Mouse (Mus musculus) spleen, postnatal 10 days (tissue): ENCODE measurements at regions not wholly inside any gene's neighbourhood (a gene's known extent, or its start where the extent isn't known, plus 50 kb on each side); places are given as distances from the start of the nearest gene placed in this dataset.
"Not testable (repeated sequence)": the region's sequence is repeated elsewhere in the genome, so short reads cannot be mapped to it uniquely, and the experiment has no call there.

Source experiments
- DNase-seq, 2 experiments: peaks; one replicate each; pipeline ENCODE4 v3.0.0; 2021 to 2022; ENCODE audit warnings: low spot score in 2 of 2

DNA sequence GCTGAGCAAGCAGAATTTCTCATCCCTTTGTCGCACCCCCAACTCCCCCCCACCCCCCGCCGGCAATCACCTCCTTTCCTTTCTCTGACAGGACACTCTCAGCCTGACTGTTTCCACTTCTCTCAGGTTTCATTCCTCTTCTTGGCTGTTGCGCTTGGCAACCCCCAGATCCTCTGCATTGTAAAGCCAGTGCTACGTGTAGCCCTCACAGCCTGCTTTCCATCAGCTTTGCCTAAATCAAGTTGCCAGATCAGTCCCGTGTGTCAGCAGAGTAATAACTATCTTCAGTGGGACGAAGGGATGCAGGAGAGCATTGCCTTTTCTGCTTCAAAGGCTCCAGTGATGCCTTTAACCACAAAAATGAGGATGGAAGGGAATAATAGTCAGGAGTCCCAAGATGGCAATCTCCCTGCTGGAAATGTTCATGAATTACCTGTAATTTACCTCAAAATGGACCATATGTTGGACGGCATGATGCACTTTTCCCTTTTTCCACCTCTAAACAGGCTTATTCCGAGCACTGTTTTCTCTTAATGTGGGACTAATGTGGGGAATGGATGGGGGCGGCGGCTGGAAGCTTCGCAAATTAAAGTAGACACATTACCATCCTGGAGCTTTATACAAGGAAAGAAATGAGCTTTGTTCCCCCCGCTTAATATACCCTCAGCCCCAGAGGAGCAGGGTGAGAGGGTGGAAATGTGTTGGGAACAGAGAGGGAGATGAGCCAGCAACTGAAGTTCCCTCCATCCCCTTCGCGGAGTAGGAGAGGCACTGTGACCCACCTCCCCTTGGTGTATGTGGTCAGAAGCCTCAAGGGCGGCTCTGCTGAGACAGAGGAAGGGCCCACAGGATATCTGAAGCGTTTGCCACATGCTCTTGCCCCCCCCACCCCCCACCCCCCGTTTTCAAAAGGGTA lies 168.3 kb upstream of the Npvf start:
- no peak for DNase-seq

DNA sequence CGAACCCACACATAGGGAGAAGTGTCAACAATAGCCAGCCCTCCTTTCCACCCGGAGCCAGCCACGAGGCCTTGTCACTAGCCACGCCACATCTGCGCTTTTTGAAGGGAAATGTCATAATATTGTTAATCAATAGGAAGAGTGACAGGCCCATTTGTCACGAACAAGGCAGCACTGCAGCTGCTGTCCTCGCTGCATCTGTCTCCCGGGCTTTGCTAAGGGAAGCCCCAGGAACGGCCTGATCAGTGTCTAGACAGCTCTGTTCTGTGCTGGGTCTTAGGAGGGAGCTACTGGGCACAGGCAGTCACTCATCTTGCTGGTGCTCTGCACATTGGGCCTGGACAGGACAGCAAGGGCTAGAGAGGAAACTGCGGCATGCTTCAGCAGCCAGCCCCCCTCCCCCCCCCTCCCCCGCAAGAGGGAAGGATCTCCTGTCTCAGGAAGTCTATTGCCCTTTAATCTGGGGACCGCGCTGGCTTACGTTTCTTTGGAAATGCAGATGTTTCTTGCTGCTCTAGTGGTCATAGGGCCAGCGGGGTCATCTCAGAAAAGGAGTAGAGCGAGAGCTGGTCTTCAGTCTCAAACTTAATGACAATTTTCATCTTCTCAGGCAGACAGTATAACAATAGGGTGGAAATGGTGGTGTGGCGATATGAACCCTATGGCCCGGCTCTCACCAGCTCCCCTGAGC lies 169.1 kb upstream of the Npvf start:
- no peak for DNase-seq

DNA sequence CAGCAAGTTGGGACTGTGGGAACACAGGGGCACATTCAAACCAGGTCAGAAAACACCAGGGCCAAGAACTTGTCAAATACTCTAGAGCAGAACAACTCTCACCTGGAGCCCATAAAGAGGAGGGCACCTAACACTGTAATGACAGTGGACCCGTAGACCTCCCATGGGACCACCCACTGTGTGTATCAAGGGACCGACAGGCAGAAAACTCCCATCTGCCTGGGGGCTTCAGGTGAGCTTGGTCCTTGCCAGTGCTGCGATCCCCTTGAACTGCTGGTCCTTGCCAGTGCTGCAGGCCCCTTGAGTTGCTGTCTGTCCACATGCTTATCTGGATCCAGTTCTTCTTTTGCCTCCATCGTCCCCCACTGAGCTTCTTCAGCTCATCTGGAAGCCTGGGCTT lies 170.2 kb upstream of the Npvf start:
- DNase-seq, result no peak

DNA sequence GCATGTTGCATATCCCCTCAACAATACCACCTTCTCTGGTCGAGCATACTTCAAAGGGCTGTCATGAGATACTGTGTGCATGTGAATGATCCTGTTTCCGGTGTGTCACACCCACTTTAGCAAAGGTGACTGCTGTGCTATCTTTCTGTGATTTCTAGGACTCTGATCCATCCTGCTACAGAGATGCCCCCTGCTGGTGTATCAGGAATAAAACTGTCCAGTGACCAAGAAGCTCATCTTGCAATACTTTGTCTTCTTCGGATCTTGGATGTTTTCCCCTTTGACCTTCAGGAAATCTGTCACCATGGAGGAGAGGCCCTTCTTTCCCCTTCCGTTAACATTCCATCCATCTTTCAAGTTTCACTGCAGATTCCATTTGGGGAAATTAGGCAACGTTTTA lies 177.5 kb upstream of the Npvf start:
- no peak for DNase-seq

DNA sequence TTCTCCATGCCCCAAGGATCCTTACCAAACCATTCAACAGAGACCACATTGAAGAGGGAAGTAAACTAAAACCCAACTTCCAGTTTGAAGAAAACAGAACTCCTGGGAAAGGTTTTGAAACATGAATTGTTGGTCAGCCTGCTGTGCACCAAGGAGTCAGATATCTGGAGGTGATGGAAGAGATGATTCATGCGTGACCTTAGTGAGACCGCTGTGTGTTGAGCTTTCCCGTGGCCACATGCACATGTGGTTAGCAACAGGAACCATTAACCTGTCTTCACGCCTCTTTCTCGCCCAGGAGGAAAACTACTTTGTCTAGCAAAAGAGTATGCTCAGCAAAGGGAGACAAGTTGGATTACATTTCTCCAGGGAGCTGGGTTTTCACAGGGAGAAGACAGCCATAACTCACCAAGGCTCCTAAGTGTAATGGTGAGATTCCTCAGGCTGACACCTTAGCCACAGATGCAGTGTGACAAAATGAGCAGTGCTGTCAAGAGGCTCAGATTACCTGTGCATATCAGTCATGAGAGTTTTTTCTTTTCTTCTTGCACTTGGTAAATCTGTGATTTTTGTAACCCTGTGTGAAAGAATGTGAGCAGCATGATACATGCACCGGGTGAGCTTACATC lies 181.9 kb upstream of the Npvf start:
- DNase-seq, result no peak

DNA sequence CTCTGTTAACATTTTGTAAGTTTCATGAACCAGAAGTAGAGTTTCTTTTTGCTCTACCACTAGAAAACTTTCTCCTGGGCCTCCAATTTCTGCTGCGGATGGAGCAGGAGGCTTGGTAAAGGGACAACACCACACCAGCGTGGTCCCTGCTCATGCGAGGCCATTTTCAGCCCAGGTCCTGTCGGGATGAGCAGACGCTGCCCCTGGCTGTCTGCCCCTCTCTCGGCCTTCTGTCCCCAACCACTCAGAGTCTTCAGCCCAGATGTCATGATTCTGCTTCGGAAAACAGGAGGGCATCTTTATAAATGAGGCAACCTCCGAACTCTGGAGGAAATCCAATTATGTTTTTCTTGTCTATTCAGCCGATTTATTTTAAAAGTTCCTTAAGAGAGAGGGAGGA lies 186.6 kb upstream of the Npvf start:
- DNase-seq, result no peak

DNA sequence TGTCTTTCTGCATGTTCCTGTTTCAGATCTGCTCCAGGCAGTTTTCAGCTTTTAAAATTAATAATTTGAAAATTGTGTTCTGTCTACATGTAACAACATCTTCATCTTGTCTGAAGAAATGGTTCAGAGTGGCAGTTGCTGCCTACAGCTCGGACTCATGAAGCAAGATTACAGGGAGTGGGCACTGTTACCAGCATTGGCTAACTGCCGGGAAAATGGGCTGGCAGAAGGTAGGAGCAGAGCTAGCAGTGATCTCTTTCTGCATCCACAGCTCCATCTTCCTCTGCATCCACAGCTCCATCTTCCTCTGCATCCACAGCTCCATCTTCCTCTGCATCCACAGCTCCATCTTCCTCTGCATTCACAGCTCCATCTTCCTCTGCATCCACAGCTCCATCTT lies 191.0 kb upstream of the Npvf start:
- DNase-seq, result not testable (repeated sequence)

DNA sequence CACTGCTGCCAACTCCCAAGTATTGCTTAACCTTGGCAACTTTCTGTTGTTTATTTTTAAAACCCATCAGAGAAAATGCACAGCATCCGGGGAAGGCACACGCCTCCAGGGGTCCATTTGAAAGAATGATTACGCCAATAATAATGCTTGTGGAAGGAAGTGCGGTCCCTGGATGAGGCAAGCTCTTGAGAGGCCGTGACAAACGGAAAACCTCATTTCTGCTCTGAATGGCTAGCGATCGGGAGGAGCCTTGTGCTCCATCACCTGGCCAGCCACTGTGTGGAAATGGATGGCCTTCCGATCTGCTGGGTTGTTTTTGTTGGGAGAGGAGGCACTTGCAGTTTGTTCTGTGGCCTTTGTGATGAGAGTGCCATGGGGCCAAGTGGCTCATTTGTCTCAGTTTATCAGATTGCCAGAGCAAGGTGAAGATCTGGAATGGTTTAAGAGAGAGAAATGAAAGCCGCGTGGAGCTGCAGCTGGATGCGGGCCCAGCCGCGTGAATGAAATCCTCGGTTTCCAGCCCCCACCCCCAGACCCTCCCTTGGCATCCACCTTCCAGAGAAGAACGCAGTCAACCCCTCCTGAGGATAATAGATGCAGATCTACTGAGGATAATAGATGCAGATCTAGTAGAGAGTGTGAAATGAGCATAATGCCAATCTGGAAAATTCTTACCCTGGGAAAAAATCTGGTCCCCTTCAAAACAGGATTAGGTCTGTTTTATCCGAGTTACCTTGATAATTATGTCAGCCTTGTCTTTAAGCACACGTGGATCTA lies 192.7 kb upstream of the Npvf start:
- DNase-seq, result no peak

DNA sequence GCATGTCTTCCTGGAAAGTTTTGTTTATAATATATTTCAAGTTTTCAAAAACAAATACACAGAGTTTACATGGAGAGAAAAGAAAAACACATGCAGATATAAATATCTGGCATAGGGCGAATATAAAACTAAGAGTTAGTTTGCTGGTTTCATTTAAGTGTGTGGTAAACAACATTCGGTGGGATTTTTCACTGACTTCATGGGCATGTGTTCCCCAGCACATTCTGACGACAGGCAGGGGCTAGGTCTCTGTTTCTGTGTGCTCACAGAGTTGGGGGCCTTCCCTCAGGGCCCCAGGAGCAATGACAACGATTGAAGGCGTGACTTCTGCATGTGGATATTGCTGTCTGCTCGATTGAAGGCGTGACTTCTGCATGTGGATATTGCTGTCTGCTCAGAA lies 193.3 kb upstream of the Npvf start:
- DNase-seq, result no peak

DNA sequence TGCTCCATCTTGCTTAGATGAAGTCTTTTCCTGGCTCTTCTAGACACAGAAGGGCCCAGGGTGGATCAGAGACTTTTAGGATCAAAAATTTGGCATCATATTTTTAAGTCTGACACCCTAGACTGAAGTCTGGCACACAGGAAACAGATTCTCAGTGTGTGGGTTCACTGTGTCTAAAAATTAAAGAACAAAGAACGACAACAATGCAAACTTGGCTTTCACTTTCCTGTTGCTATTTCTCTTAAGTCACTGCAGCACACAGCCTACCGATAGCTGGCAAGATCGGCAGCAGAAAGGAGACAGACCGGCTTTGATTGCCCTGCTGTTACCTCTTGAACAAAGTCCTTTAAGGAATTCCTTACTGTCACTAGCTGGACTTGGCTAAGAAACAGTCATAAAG lies 204.9 kb upstream of the Npvf start:
- DNase-seq, result no peak

DNA sequence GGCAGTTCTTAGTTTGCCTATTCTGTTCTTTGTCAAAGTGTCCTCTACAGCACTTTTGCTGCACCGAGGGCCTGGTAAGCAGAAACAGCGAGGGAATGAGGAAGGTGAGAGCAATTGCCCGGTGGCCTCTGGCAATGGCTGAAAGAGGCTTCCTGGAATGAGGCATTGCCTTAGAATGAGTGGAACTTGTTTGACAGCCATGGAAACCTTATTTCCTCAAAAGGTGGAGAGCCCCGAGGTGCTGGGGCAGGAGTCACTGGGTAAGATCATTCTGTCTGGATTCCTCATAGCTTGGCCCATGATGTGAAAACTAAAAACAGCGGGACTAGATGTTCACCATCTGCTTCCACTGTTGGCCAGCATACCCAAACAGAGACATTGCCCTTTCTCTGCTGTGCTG lies 223.8 kb upstream of the Npvf start:
- DNase-seq, result no peak

DNA sequence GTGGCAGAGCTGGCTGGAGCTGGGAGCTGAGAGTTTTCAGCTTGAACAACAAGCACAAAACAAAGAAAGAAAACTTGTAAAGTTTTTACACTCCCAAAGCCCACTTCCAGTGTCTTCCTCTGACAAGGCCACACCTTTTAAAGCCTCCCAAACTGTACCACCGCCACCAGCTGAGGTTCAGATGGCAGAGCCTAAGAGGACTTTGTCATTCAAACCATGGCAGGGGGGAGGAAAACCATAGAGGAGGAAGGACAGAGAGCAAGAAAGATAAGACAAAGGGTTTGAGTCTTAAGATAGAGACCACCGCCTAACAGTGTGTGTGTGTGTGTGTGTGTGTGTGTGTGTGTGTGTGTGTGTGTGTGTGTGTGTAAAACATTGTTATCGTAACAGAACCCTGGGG lies 228.1 kb upstream of the Npvf start:
- no peak for DNase-seq

DNA sequence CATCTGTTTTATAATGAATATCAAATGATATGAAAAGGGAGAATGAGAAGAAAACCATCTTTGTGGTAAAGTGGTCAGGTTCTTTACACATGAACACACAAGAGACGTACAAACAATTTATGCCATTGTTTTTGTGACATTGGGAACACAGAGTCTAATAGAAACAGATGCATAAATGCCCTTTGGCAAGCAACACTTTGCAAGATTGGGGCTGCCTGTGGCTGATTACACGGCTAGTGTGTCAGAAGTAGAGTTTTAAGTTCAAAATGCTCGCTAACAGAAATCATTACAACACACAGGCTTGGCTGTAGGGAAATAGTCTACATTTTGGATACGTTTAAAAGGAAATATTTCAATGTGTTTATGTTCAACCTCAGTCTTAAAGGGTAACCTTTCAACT lies 228.5 kb upstream of the Npvf start:
- DNase-seq, result no peak

DNA sequence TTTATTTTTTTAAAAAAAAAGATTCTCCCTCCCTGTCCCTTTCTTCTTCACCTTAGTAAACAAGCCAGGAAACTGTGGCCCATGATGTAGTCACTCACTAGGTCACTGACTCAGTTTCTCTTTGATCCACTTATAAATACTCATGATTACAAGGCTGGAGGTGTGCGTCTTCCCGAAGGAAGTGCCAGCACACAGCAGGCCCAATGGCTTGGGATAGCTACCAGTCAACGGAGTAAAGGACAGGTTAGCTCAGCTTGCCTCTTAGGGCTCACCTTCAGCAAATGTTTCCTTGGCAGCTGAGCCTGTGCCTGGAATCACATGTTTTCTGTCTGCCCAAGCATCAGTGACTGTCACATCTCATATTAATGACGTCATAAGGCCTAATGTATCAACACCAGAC lies 230.8 kb upstream of the Npvf start:
- no peak for DNase-seq

DNA sequence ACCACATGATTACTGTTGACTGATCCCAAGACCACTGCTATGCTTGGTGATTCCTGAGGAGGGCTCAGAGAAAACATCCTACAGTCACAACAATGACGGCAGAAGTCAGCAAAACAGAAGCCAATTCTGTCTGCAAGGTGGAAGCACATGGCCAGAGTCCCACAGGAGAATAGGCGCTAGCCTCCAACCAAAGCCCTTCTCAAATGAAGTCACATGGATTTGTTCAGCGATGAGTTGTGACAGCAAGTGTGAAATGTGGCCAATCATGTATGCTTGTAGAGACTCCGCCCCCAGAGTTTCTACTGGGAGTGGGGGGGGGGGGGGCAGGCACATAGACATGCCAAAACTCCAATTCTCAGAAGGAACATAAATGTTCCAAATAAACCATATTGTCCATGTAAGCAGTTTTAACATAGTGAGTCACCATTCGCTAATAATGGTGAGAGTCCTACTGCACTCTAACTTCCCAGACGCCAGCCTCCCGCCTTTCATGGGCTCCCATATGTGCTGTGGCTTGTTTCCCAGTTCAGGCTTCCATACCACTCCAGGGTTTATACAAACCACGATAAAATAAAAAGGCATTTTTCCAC lies 231.6 kb upstream of the Npvf start:
- DNase-seq, result no peak

DNA sequence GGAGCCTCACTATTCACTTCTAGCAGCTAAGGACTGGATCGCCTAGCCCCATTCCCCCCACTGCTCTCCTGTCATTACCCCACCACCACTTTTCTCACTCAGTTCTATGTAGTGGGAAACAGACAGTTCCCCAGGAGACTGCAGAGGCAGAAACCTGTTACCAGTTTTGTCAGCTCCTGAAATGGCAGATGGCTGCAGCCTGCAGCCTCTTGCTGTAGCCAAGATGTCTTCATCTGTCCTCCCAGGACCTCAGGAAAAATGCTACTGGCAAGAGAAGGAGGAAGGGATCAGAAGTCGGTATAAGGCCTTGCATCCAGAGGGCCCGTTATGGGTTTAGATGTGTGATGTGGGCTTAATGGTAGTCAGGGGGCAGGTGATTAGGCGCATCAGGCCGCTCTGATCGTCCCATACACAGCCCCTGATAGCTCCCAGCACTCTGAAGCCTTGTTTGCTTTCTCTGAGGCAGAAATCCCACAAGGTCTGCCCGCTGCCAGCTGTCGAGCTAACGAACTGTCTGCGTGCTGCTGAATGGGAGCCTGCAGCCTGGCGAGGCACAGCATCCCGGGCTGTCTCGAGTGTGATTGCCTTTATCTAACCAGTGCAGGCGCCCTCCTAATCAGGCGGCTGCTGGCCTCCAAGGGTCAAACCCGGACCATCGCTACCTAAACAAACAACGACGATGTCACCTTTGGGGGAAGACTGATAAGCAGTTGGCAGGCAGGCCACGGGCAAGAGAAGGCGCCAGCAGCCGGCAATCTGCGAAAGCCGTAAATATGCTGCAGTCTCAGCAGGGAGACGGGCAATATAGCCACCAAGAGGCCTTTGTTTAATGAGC lies 236.3 kb upstream of the Npvf start:
- peak; percentile 60 to 87 for DNase-seq

DNA sequence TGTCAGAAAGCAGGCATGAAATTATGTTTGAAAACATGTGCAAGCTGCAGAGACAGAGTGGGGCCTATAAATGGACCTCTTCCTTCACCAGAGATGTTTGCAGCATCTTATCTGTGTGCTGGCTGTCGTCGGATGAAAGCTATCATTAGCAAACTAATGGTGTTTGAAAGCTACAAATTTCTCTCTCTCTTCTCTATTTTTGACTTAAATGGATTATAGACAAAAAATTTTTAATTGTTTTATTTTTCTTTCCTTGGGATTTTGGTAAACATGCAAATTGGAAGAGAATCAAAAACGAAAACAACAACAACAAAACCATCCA lies 236.9 kb upstream of the Npvf start:
- DNase-seq, result no peak

DNA sequence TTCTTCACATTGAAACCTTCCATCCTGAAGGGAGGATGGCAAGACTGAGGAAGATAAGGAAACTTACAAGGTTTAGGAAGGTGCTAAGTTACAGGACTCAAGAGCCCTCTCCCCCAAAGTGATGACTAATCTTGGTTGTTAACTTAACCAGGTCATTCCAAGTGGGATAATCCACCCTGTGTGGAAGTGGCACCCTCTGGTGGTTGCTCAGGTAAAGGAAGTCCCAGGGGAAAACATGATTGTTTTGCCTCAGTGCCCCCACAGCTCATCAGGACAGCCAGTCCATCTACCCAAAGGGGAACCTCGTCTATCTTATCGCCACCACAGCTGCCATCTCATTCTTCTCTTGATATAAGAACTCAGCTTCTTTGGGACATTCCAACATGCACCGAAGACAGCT lies 244.6 kb upstream of the Npvf start:
- peak in 1 of 2 experiments; percentile 24 for DNase-seq

DNA sequence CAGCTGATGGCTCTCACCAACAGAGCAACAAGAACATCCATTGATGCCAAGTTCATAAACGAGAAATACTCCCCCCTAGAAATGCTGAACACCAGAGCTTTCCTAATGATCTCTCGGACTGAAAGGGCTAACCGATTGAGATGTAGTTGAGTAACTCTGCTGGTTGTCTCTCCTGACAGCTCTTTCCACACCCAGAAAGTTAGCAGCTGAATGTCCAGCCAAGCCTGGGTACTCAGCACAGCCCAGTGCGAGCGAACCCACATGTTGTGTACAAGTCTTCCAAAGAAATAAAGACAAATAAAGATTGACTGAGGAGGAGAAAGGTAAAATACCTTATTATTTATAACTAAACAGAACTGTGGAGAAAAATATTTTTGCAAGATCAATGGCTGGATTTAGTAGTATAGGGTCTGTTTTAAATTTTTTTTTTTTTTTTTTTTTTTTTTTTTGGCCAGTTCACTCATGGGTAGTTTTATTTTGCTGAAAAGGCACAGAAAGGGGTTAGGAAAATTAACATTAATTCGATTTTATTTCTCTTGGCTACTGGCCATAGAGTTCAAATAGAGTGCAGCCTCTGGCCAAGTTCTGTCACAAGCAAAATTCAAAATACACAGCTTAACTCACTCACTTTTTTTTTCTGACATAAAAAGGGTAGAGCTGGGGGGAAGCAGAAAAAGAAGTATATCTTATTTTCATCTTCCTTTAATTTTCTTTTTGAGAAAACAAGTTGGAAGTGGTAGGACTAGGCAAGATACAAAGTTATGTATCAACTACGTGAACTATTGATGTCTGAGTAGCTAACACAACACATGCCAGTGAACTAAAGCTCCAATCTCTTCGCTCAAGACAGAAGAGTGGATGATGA lies 261.2 kb upstream of the Npvf start:
- DNase-seq, result no peak

DNA sequence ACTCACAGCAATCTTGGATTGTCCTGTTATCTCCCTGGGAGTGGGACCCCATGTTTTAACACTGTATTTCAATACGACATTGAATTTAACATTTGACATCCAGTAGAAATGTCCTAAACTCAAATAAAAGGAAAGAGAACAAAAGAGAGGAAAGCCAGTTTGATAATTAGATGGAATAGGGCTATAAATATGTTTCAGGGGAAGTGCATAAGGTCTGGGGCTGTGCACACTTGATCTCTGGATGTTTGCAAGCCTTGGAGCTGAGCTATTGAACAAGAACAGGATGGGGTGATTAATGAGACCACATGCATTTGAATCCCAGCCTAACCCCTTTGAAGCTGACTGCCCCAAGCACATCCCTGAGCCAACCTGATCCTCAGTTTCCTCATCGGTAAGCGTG lies 264.0 kb upstream of the Npvf start:
- DNase-seq, result no peak
